Mouse (Mus musculus): Measurements from ENCODE around the gene Gpi1. TPM values are rescaled to one million over a fixed set of nuclear protein-coding genes. Genes with fewer than 3 reads are reported as not detected.

Gene Gpi1
- polyA plus RNA-seq, 1 experiment: 670 TPM

- no peak overlapping the region for H3K27ac ChIP-seq (ENCODE audit: insufficient read depth, low read length)
- H3K4me1 ChIP-seq (ENCODE audit: control insufficient read depth, insufficient read depth, low read length): no peaks in the 10 kb centered on the region
- TF ChIP-seq EP300 (IDR thresholded peaks at IDR 0.05; ENCODE audit: insufficient read depth, low read depth, low read length): no peak
- TF ChIP-seq POLR2A (IDR thresholded peaks at IDR 0.05; ENCODE audit: insufficient read depth, low read length): no peak
- H3K4me3 ChIP-seq (ENCODE audit: low read depth, low read length): no peak overlapping the region
- no peaks in the 10 kb centered on the region for H3K9me3 ChIP-seq (replicated peaks; ENCODE audit: control insufficient read depth, insufficient read depth, low read length, poor library complexity, severe bottlenecking)
- H3K27me3 ChIP-seq (ENCODE audit: control insufficient read depth, insufficient read depth, low read length, poor library complexity, severe bottlenecking): no peaks in the 10 kb centered on the region
- peaks cover 16% of the 10 kb centered on the region for H3K36me3 ChIP-seq (ENCODE audit: control insufficient read depth, insufficient read depth, low read length, poor library complexity, severe bottlenecking)
- no peak overlapping the region for H3K9ac ChIP-seq (ENCODE audit: low read depth, poor library complexity, severe bottlenecking)
Measured at GRCm38 (mm10) chr7:34252030-34252429, 21.9 kb upstream of the Gpi1 start.

- H3K27ac ChIP-seq (ENCODE audit: insufficient read depth, low read length): no peak within 1 kb of the TSS
- no peaks in the 10 kb centered on the region for H3K9me3 ChIP-seq (replicated peaks; ENCODE audit: control insufficient read depth, insufficient read depth, low read length, poor library complexity, severe bottlenecking)
- H3K4me3 ChIP-seq (ENCODE audit: low read depth, low read length): no peak within 1 kb of the TSS
- H3K27me3 ChIP-seq (ENCODE audit: control insufficient read depth, insufficient read depth, low read length, poor library complexity, severe bottlenecking): no peaks in the 10 kb centered on the region
- peaks cover 14% of the 10 kb centered on the region for H3K36me3 ChIP-seq (ENCODE audit: control insufficient read depth, insufficient read depth, low read length, poor library complexity, severe bottlenecking)
- no peak within 1 kb of the TSS for H3K9ac ChIP-seq (ENCODE audit: low read depth, poor library complexity, severe bottlenecking)
- H3K4me1 ChIP-seq (ENCODE audit: control insufficient read depth, insufficient read depth, low read length): no peaks in the 10 kb centered on the region
- TF ChIP-seq EP300 (IDR thresholded peaks at IDR 0.05; ENCODE audit: insufficient read depth, low read depth, low read length) (no peak), POLR2A (IDR thresholded peaks at IDR 0.05; ENCODE audit: insufficient read depth, low read length) (no peak), CTCF (IDR thresholded peaks at IDR 0.05; ENCODE audit: low read depth, low read length) (no peak)
Measured at GRCm38 (mm10) chr7:34250738-34251137, 20.6 kb upstream of the Gpi1 start, which contains the start of gene Gm6096. Gm6096 (plus strand) TSS chr7:34251038.

- Histone ChIP-seq H3K36me3 (ENCODE audit: control insufficient read depth, insufficient read depth, low read length, poor library complexity, severe bottlenecking) (peaks cover 20% of the 10 kb centered on the region), H3K9ac (ENCODE audit: low read depth, poor library complexity, severe bottlenecking) (no peak overlapping the region), H3K4me3 (ENCODE audit: low read depth, low read length) (no peak overlapping the region), H3K27me3 (ENCODE audit: control insufficient read depth, insufficient read depth, low read length, poor library complexity, severe bottlenecking) (no peaks in the 10 kb centered on the region), H3K9me3 (replicated peaks; ENCODE audit: control insufficient read depth, insufficient read depth, low read length, poor library complexity, severe bottlenecking) (no peaks in the 10 kb centered on the region), H3K4me1 (ENCODE audit: control insufficient read depth, insufficient read depth, low read length) (no peaks in the 10 kb centered on the region), H3K27ac (ENCODE audit: insufficient read depth, low read length) (0 out of 2 replicates have a peak overlapping the region, but pooled peaks have one; percentile 47)
- TF ChIP-seq POLR2A (IDR thresholded peaks at IDR 0.05; ENCODE audit: insufficient read depth, low read length): no peak
- TF ChIP-seq EP300 (IDR thresholded peaks at IDR 0.05; ENCODE audit: insufficient read depth, low read depth, low read length): peak; percentile 62; the same call in 1 of the 2 replicates
Measured at GRCm38 (mm10) chr7:34246870-34247499, 16.8 kb upstream of the Gpi1 start.

DNA sequence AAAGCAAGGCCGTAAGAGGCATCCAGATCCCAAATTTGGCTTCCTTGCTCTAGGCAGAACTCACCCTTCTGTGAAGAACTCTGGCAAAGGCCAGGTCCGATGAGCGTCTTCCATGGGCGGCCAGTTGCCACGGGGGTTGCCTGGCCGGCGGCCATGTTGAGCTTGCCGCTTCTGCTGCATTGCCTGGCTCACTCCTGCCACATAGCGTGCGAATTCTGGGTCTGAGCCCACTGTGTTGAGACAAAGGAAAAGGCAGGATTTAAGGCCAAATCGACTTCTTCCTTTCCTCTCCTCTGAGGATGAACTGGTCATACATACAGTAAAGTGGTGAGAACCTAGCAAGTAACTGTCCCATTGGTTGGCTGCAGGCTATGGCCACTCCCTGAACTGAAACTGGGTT is 12.0 kb upstream of the Gpi1 start:
- H3K9me3 ChIP-seq (replicated peaks; ENCODE audit: control insufficient read depth, insufficient read depth, low read length, poor library complexity, severe bottlenecking): no peaks in the 10 kb centered on the region
- no peak overlapping the region; the same call in 1 of the 2 replicates for H3K27ac ChIP-seq (ENCODE audit: insufficient read depth, low read length)
- H3K4me1 ChIP-seq (ENCODE audit: control insufficient read depth, insufficient read depth, low read length): no peaks in the 10 kb centered on the region
- H3K4me3 ChIP-seq (ENCODE audit: low read depth, low read length): peak overlapping the region; percentile 67
- peak overlapping the region; percentile 8; the same call in 1 of the 2 replicates for H3K9ac ChIP-seq (ENCODE audit: low read depth, poor library complexity, severe bottlenecking)
- no peaks in the 10 kb centered on the region for H3K27me3 ChIP-seq (ENCODE audit: control insufficient read depth, insufficient read depth, low read length, poor library complexity, severe bottlenecking)
- no peak for TF ChIP-seq POLR2A (IDR thresholded peaks at IDR 0.05; ENCODE audit: insufficient read depth, low read length)
- peak; percentile 32 for TF ChIP-seq CTCF (IDR thresholded peaks at IDR 0.05; ENCODE audit: low read depth, low read length)
- H3K36me3 ChIP-seq (ENCODE audit: control insufficient read depth, insufficient read depth, low read length, poor library complexity, severe bottlenecking): peaks cover 20% of the 10 kb centered on the region

DNA sequence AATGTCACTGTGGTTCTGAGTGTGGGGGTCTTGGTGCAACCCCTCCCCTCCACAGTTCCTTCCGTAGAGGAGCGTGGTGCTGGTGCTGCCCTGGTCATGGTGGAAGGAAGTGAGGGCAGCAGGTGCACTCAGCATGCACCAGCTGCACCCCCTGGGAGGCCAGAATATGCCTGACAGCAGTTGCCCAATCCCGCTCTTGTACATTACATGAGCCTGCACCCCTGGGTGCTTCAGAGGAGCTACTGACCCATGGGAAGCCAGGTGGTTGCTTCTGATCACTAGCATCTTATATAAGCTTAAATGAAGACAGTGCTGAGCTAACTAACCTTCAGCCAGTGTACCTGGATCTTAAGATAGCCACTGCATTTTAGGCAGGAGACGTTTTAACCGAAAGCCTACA is 8.0 kb upstream of the Gpi1 start:
- H3K9me3 ChIP-seq (replicated peaks; ENCODE audit: control insufficient read depth, insufficient read depth, low read length, poor library complexity, severe bottlenecking): no peaks in the 10 kb centered on the region
- no peak overlapping the region for H3K27ac ChIP-seq (ENCODE audit: insufficient read depth, low read length)
- H3K4me1 ChIP-seq (ENCODE audit: control insufficient read depth, insufficient read depth, low read length): peaks cover 2% of the 10 kb centered on the region
- no peaks in the 10 kb centered on the region for H3K27me3 ChIP-seq (ENCODE audit: control insufficient read depth, insufficient read depth, low read length, poor library complexity, severe bottlenecking)
- no peak overlapping the region for H3K4me3 ChIP-seq (ENCODE audit: low read depth, low read length)
- no peak for TF ChIP-seq POLR2A (IDR thresholded peaks at IDR 0.05; ENCODE audit: insufficient read depth, low read length)
- TF ChIP-seq EP300 (IDR thresholded peaks at IDR 0.05; ENCODE audit: insufficient read depth, low read depth, low read length): no peak
- no peak for TF ChIP-seq CTCF (IDR thresholded peaks at IDR 0.05; ENCODE audit: low read depth, low read length)
- H3K36me3 ChIP-seq (ENCODE audit: control insufficient read depth, insufficient read depth, low read length, poor library complexity, severe bottlenecking): peaks cover 10% of the 10 kb centered on the region; the same call in 1 of the 2 replicates
- H3K9ac ChIP-seq (ENCODE audit: low read depth, poor library complexity, severe bottlenecking): no peak overlapping the region

GRCm38 (mm10) chr7:34235602-34236001 is 5.5 kb upstream of the Gpi1 start:
- Histone ChIP-seq H3K4me3 (ENCODE audit: low read depth, low read length) (no peak overlapping the region; the same call in 1 of the 2 replicates), H3K9me3 (replicated peaks; ENCODE audit: control insufficient read depth, insufficient read depth, low read length, poor library complexity, severe bottlenecking) (no peaks in the 10 kb centered on the region), H3K27ac (ENCODE audit: insufficient read depth, low read length) (no peak overlapping the region), H3K4me1 (ENCODE audit: control insufficient read depth, insufficient read depth, low read length) (peaks cover 2% of the 10 kb centered on the region), H3K36me3 (ENCODE audit: control insufficient read depth, insufficient read depth, low read length, poor library complexity, severe bottlenecking) (peaks cover 8% of the 10 kb centered on the region; the same call in 1 of the 2 replicates), H3K9ac (ENCODE audit: low read depth, poor library complexity, severe bottlenecking) (no peak overlapping the region), H3K27me3 (ENCODE audit: control insufficient read depth, insufficient read depth, low read length, poor library complexity, severe bottlenecking) (no peaks in the 10 kb centered on the region)
- TF ChIP-seq POLR2A (IDR thresholded peaks at IDR 0.05; ENCODE audit: insufficient read depth, low read length) (no peak), CTCF (IDR thresholded peaks at IDR 0.05; ENCODE audit: low read depth, low read length) (no peak), EP300 (IDR thresholded peaks at IDR 0.05; ENCODE audit: insufficient read depth, low read depth, low read length) (no peak)

Measured in ES-Bruce4 (cell line).